Mouse (Mus musculus) right cerebral cortex, adult 2 months (tissue): Measurements from ENCODE around the gene Rab11a.
"Not testable (repeated sequence)": the region's sequence is repeated elsewhere in the genome, so short reads cannot be mapped to it uniquely, and the experiment has no call there.

Experiments
- DNase-seq, 2 experiments: peaks; one replicate each; pipeline ENCODE4 v3.0.0; 2021 to 2022; ENCODE audit warnings: low spot score in 2 of 2

Rab11a gene

GRCm38 (mm10) chr9:64747735-64748134 lies 10.2 kb upstream of the Rab11a start:
- DNase-seq, result no peak

GRCm38 (mm10) chr9:64742453-64742852 lies 4.9 kb upstream of the Rab11a start:
- DNase-seq, result no peak

GRCm38 (mm10) chr9:64739001-64739400 lies 1.4 kb upstream of the Rab11a start:
- DNase-seq, result no peak

- peak; percentile 49 to 59 for DNase-seq
Observed at GRCm38 (mm10) chr9:64736639-64737405, 736 bp downstream of the Rab11a start.

GRCm38 (mm10) chr9:64736076-64736638 lies 1.4 kb downstream of the Rab11a start:
- no peak for DNase-seq

- DNase-seq, result not testable (repeated sequence)
Observed at GRCm38 (mm10) chr9:64734992-64735391, 2.6 kb downstream of the Rab11a start.

- no peak for DNase-seq
Observed at GRCm38 (mm10) chr9:64734166-64734565, 3.4 kb downstream of the Rab11a start.

GRCm38 (mm10) chr9:64731029-64731560 lies 6.5 kb downstream of the Rab11a start:
- no peak for DNase-seq

- DNase-seq, result no peak
Observed at GRCm38 (mm10) chr9:64726454-64726853, 11.1 kb downstream of the Rab11a start.

GRCm38 (mm10) chr9:64719526-64720163 lies 17.9 kb downstream of the Rab11a start:
- no peak for DNase-seq

- not testable (repeated sequence) for DNase-seq
Observed at GRCm38 (mm10) chr9:64710291-64710690, 27.3 kb downstream of the Rab11a start.

GRCm38 (mm10) chr9:64704073-64704840 lies 33.3 kb downstream of the Rab11a start:
- DNase-seq, result no peak

- no peak for DNase-seq
Observed at GRCm38 (mm10) chr9:64703420-64703965, 34.1 kb downstream of the Rab11a start.

GRCm38 (mm10) chr9:64702937-64703336 lies 34.6 kb downstream of the Rab11a start:
- peak; percentile 39 to 57 for DNase-seq

GRCm38 (mm10) chr9:64702391-64702790 lies 35.2 kb downstream of the Rab11a start:
- no peak for DNase-seq

GRCm38 (mm10) chr9:64701651-64702050 lies 35.9 kb downstream of the Rab11a start:
- DNase-seq, result peak; percentile 42 to 43

- DNase-seq, result no peak
Observed at GRCm38 (mm10) chr9:64700451-64701311, 36.9 kb downstream of the Rab11a start.

- DNase-seq, result no peak
Observed at GRCm38 (mm10) chr9:64698586-64698985, 39.0 kb downstream of the Rab11a start.

GRCm38 (mm10) chr9:64697677-64698076 lies 39.9 kb downstream of the Rab11a start:
- DNase-seq, result no peak

GRCm38 (mm10) chr9:64697006-64697405 lies 40.6 kb downstream of the Rab11a start:
- no peak for DNase-seq

GRCm38 (mm10) chr9:64696404-64696803 lies 41.2 kb downstream of the Rab11a start:
- no peak for DNase-seq
